Mouse (Mus musculus) spleen, adult 18-20 months (tissue): ENCODE results near the gene Ipo9.

Experiments used
- DNase-seq, 2 experiments: peaks; one replicate each; pipeline ENCODE4 v3.0.0; 2022; ENCODE audit warnings: mixed read lengths in 2 of 2

Gene Ipo9

GRCm38 (mm10) chr1:135429901-135430668 lies at the start of gene Ipo9:
TSS of gene Ipo9 (minus strand) at chr1:135430499.
- DNase-seq = peak; percentile 79 to 89

- DNase-seq = no peak
Observed at GRCm38 (mm10) chr1:135475571-135475895, 45.2 kb upstream of the Ipo9 start.

GRCm38 (mm10) chr1:135474861-135475570 lies 44.7 kb upstream of the Ipo9 start:
- no peak for DNase-seq

DNA sequence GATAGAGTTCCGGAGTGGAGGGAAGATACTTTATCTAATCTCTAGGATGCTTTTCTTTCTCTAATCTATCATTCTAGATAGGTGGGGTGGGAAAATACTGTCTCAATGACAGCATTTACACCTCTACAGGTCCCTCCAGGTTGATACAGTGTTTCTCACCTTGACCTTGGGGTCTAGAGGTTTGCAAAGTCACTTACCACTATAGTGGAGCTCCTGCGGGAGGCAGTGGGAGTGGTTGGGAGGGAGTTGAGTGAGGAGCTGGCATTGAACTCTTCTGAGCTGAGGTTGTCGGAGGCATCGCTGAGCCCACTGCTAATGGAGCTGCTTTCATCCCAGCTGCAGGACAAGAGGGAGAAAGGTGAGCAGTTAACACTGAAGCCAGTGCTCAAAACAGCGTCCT lies 42.2 kb upstream of the Ipo9 start:
- no peak for DNase-seq

DNA sequence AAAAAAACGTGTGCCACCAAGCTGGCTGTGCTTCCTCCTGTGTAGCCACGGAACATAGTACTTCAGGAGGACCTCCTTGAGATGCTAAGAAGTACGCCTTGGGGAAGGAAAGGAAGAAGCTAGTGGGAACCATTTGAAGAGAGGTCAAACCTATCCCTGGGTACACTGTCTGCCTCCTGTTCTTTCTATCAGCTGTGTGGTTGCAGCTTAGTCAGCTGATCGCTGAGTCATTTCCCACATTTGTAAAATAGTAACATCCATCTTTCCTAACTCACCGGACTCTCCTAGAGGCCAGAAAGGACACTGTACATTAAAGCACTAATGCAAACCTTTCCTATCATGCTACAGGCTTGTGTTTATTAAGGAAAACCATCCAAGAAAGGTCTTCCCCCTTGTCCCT lies 41.4 kb upstream of the Ipo9 start:
- no peak for DNase-seq

DNA sequence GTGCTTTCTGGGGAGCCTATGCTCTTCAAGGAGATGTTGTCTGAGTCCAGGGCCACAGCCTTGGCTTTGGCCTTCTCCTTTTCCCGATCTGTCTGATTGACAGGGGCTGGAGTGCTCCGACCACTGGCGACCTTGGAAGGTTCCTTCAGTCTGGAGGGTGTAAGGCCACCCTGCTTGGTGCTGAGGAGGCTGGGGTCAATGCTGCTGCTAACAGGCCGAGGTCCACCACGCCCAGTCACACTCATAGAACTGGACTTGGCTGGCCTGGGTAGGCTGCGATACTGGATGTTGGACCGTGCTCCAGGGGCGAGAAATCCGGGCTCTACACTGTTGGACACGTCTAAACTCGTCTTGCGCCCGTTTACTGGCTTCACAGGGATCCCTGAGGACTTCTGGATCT lies 40.2 kb upstream of the Ipo9 start:
- no peak for DNase-seq

- no peak for DNase-seq
Observed at GRCm38 (mm10) chr1:135467462-135467861, 37.2 kb upstream of the Ipo9 start.

- no peak for DNase-seq
Observed at GRCm38 (mm10) chr1:135466935-135467334, 36.6 kb upstream of the Ipo9 start.

- DNase-seq = no peak
Observed at GRCm38 (mm10) chr1:135465734-135466133, 35.4 kb upstream of the Ipo9 start.

GRCm38 (mm10) chr1:135462736-135463135 lies 32.4 kb upstream of the Ipo9 start:
- DNase-seq = no peak

GRCm38 (mm10) chr1:135462304-135462703 lies 32.0 kb upstream of the Ipo9 start:
- no peak for DNase-seq

DNA sequence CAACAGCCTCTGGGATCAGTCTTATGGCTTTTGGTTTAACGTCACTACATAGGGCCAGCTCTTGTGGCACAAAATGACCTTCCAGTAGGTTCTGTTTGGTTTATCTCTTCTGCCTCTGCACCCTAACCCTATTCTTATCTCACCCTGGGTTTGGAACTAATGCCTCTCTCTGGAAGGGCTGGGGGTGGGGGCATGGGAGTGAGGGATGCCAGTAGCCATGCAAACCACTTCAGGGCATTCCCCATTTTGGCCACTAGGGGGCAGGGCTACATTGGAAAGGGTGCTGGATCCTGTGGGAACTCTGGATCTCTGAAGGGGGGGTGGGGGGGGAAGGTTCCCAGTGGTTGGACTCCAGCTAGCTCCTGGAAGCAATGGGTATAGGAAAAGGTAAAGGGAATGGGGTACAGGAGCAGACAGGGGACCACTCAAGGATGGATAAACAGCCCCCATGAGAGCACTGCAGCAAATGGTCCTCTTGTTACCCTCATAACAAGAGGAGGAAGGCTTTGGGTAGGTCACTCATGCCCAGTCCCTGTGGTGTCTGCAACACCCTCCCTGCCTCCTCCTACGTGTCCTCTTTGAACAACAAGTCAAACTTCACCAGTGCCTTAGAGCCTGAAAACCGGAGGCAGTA lies 30.9 kb upstream of the Ipo9 start:
- DNase-seq = peak in 1 of 2 experiments; percentile 39

- DNase-seq = no peak
Observed at GRCm38 (mm10) chr1:135460521-135460920, 30.2 kb upstream of the Ipo9 start.

- no peak for DNase-seq
Observed at GRCm38 (mm10) chr1:135457860-135458259, 27.6 kb upstream of the Ipo9 start.

DNA sequence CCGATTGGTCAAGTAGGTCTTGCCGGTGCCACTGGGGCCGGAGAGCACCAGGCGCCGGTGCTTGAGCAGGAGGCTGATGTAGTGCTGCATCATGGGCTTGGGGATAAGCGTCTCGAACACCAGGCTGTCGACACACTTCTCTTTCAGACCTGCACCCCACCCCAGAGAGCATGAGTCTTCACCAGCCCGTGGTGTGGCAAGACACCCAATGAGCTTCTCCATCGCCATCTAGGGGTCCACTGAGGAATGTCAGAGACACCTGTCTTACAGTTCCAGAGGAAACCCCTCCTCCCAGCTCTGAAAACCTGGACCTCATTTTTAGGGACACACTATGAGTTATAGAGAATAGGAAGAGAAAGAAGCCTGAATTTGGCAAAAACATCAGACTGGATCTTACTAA lies 22.0 kb upstream of the Ipo9 start:
- DNase-seq = peak in 1 of 2 experiments; percentile 33

GRCm38 (mm10) chr1:135451419-135451818 lies 21.1 kb upstream of the Ipo9 start:
- no peak for DNase-seq

- DNase-seq = no peak
Observed at GRCm38 (mm10) chr1:135449876-135450275, 19.6 kb upstream of the Ipo9 start.

GRCm38 (mm10) chr1:135448940-135449339 lies 18.6 kb upstream of the Ipo9 start:
- DNase-seq = no peak

GRCm38 (mm10) chr1:135443506-135443905 lies 13.2 kb upstream of the Ipo9 start:
- DNase-seq = no peak

DNA sequence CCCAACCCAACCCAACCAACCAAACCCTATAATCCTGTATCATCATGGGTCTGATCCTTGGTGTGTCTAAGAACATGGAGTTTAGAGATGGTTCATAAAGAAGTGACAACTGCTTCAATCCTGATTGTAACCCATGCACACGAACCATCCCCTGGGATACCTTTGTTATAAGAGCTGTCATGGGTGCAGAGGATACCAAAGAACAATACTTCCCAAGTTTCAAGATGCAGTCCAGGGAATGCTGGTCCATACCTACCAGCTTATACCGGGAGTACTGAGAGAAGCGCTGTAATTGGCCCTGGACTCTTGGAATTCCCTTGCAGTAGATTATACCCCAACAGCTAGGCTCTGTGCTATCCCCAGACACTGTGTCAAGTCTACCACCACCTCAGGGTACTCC lies 11.6 kb upstream of the Ipo9 start:
- no peak for DNase-seq

DNA sequence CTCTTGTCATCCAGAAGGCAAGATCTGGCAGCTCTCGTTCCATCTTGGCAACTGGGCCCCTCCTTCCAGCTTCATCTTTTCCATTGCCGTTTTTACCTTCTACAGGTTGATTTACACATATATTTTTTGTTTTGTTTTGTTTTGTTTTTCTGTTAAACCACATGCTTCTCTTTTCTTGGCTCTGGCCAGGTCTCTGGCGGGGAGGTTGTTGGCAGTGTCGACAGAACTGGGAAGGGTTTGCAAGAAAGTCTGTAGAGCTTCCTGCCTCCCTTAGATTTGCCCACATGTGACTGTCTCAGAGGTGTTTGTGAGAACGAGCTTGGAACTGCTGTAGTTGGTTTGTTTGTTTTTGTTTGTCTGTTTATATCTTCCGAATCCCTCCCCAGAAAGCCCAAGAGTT lies 10.7 kb upstream of the Ipo9 start:
- DNase-seq = no peak

DNA sequence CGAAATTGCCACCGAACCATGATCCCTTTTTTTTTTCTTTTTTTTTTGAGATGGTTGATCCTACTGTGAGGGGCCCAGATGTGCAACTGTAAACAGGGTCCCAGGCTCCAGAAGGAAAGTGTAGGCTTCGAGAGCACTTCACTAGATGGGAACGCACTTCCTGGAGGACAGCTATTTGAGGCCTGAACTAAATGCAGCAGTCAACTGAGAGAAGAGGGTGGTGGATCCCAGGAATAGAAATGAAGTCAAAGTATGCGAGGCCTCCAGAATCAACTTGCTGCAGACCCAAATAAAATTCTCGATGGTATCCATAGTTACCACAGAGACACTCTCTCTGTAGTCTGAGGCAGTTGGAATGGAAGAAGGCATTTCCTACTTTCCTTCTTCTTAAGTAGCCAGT lies 8.5 kb upstream of the Ipo9 start:
- DNase-seq = no peak

DNA sequence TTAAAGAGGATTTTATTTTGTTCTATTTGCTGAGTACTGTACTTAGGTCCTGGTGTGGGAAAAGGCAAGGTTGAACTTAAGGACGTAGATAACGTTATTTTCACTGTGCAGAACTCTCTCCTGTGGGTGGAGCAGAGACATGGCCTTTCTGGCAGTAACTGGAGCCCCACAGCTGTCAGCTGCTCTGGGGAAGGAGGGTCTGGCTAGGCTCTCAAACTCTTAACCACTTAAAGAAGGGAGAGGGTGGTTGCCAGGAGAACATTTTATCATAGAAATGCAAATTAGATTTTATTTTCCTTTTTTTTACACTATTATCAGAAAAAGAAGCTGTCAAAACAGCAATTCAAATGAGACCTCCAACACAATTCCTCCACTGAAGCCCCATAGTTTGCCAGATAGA lies 5.5 kb upstream of the Ipo9 start:
- no peak for DNase-seq

DNA sequence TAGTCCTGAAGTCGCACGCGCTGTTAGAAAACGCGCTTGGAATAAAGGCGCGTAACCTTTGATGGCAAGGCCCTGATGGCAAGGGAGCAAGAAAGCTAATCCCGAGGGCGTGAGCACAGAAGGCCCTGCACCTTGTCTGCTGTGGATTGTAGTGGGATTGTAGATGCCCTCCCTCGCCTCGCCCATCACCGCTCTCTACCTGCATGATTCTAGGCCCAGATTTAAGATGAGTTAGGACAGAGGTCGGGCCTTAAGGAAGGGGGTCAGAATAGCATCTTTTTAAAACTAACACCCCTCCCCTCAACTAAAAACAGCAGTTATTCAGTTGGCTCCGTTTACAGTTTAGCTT lies 344 bp upstream of the Ipo9 start:
- DNase-seq = no peak
